Mouse (Mus musculus) stomach, postnatal 0 days (tissue): ENCODE results near the gene Ap3d1.

Source experiments
- CTCF ChIP-seq: IDR thresholded peaks from 2 replicates; pipeline ENCODE4 v1.5.1; 2016; ENCODE audit warnings: antibody characterized with exemption, low read depth, mild to moderate bottlenecking, moderate library complexity
- EP300 ChIP-seq: optimal IDR thresholded peaks from 2 replicates; pipeline ENCODE3; 2016; ENCODE audit warnings: antibody characterized with exemption

GRCm38 (mm10) chr10:80687850-80688249 lies 54.2 kb downstream of the Ap3d1 start:
- TF ChIP-seq EP300: no peak
- TF ChIP-seq CTCF: peak; percentile 89
